Mouse (Mus musculus): ENCODE measurements around the gene Fgf11.

- no peak for TF ChIP-seq CTCF (IDR thresholded peaks at IDR 0.05; ENCODE audit: extremely low read depth, insufficient read depth, low read length)
- no peak for TF ChIP-seq POLR2A (IDR thresholded peaks at IDR 0.05; ENCODE audit: extremely low read depth, insufficient read depth, low read length)
Observed at GRCm38 (mm10) chr11:69828832-69829231, 27.2 kb upstream of the Fgf11 start.
